Mouse (Mus musculus) embryo, embryonic 10.5 days (tissue): ENCODE results near the gene Bicra.

Source experiments
- DNase-seq: peaks from one replicate; pipeline ENCODE4 v3.0.0-alpha.2; 2015; ENCODE audit warnings: low spot score

Gene Bicra

GRCm38 (mm10) chr7:16014521-16015175 is 33.1 kb downstream of the Bicra start:
- DNase-seq: no peak

DNA sequence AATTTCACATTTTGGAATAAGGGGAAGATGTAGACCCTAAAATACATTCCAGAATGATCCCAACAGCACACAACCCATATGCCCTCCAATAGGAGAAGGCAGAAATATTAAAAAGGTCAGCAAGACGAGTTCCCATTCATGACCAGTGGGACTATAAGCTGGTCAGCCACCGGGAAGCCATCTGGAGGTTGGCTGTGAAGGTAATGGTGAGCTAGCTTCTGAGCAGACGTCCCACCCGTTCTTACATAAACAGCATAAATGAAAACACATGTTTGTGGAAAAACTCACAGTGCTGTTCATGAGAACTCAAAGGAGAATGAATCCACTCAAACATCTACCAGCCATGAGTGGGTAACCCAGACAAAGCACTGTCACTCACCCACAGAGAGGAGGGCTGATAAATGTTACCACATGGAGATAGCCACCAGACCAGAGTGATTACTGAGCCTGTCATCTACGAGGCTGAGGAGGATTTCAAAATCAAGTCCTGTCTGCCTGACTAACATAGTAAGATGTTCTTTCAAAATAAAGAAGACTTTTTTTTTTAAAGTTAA is 33.9 kb downstream of the Bicra start:
- no peak for DNase-seq

DNA sequence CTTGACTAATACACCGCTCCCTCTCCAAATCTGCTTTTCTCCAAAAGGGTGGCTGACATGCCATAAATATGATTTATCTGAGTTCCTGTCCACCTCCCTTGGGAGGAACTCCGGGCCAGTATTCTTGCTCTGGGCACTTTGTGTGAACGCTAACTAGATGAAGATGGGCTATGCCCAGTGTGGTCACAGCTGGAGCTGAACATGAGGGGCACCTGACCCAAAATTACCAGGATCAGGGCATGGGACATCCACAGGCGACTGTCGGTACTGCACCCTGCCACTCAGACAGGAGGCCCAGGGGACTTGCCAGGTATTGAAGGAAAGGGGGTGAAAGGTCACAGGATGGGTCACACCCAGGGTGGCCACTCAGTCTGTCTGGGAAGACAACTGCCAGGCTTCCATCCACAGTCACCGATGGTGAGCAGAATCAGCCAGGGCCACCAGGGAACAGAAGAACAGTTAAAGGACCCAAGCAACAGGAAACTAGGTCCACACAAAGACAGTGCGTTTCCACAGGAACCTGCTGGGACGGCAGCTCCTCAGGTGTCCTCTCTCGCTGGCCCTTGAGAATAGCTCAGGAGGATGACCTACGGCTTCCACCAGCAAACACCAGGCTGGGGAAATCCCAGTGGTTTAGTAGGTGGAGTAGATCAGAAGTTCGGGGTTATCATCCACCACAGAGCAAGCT is 35.0 kb downstream of the Bicra start:
- DNase-seq: peak; percentile 26

DNA sequence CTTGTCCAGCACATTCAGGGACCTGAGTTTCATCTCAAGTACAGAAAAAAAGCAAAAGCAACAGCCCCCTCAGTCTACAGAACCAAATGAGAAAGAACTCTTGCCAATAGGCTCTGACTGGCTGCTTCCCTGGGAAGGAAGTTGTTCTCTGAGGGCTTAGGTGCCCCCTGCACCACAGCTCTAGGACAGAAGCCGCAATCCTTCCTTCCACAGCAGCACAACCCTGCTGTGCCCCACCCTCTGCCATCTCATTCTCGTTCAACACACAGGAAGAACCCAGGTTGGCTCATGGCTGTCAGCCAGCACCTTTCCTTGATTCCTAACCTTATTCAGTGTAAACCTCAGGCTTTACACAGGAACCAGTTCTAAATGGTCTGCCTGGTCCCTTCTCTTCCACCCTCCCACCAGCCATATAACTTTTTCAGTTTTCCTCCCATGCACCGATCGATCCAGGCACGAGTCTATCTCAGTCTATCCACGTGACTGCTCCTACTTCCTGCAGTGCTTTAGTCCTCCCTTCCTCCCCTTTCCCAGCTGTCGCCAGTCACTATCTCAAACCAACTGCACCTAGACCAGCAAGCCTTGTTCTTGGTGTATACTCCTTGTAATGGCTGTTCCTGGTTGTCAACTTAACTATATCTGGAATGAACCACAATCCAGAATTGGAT is 36.2 kb downstream of the Bicra start:
- no peak for DNase-seq

DNA sequence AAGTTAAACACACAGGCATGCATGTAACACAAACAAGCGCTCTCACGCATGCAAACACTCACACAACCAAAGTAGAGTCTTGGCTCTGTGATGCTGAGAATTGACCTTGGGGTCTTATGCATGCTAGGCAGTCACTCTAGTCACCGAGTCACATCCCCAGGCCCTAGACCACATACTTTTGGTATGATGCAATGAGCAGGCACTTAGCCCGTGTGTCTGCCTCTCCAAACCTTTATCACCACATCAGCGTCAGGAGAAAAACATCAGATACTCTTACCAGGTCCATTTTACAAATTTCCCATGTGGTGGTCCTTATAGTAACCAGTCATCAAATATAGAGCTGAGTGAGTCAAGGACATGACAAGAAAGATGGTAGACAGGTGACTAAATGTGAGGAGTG is 37.1 kb downstream of the Bicra start:
- no peak for DNase-seq

DNA sequence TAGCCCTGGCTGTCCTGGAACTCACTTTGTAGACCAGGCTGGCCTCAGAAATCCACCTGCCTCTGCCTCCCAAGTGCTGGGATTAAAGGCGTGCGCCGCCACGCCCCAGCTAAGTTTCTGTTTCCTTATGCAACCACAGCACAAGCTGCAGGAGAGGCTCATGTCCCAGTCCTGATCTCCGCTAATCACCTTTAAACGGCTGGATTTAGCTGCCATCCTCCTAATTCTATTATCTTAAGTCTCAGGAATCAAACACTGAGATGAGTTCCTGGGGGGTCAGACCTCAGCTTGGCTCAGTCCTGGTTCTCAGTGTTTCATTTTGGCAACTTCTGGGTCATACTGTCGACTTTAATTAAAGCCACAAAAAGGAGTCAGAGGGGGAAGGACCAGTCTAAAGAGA is 38.1 kb downstream of the Bicra start:
- DNase-seq: no peak

- DNase-seq: no peak
Measured at GRCm38 (mm10) chr7:16005020-16005419, 42.7 kb downstream of the Bicra start.

- peak; percentile 18 for DNase-seq
Measured at GRCm38 (mm10) chr7:16004177-16004856, 43.4 kb downstream of the Bicra start.

- DNase-seq: no peak
Measured at GRCm38 (mm10) chr7:16003032-16003431, 44.7 kb downstream of the Bicra start.

- no peak for DNase-seq
Measured at GRCm38 (mm10) chr7:16002171-16002570, 45.5 kb downstream of the Bicra start.

DNA sequence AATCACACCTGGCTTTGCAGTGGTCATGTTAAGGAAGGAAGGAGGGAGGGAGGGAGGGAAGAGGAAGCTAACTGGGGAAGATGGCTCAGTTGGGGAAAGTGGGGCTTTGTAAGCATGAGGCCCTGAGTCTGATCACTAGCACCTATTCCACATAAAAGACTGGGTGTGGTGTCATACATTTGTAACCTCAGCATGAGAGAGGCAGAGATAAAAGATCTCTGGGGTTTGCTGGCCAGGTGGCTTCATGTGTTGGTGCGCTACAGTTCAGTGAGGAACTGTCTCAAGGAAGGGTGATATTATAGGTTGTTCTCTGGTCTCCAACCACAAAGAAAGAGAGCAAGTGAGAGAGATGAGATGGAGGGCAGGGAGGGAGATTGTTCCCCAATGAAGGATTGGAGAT is 46.0 kb downstream of the Bicra start:
- DNase-seq: no peak

- DNase-seq: no peak
Measured at GRCm38 (mm10) chr7:15993789-15994188, 53.9 kb downstream of the Bicra start.

GRCm38 (mm10) chr7:15993152-15993551 is 54.6 kb downstream of the Bicra start:
- no peak for DNase-seq

DNA sequence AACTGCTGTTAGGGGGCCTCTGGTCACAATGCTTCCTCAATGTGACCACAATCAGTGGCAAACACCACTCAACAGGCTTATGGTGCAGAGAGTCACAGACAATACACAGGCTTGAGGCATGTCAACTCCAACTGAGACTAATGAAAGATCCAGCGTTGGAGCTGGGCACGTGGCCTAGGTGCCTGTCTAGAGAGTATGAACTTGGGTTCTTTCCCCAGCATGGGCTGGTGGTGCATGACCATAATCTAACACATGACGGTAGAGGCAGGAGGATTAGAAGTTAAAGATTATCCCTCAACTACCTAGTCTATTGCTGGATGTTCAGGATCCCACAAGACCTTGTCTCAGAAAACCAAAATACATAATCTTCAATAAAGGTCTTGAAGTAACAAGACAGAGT is 56.0 kb downstream of the Bicra start:
- DNase-seq: no peak

DNA sequence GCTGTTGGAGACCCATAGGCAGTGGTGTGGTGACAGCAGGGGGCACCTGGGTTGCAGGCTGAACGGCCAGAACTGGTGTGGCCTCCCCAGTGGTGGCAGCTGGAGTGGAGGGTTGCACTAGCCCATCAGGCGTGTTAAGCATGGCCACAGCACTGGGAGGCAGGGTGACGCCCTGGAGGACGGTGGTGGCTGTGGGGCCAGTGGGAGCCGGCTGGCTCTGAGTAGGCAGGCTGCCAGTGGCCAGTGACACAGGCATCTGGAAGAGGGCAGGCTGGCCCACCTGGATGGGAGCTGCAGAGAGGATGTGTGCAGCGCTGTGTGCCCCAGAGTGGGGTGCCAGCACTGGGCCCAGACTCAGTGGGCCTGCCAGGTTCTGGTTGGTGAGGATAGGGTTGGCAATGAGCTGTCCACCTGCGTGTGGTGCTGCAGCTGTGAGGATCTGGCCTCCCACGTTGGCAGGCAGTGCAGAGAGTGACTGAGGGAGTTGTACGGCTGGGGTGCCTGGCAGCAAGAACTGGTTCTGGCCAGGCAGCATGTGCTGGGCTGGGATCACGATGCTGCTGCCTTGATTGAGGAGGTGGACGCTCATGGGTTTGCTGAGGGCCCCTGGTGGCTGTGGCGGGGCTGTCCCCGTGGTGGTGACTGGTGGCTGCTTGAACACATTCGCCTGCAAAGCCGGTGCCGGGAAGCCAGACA is 59.9 kb downstream of the Bicra start:
- no peak for DNase-seq

GRCm38 (mm10) chr7:15982729-15983407 is 64.9 kb downstream of the Bicra start:
- peak; percentile 64 for DNase-seq

GRCm38 (mm10) chr7:15981538-15981937 is 66.2 kb downstream of the Bicra start:
- no peak for DNase-seq

DNA sequence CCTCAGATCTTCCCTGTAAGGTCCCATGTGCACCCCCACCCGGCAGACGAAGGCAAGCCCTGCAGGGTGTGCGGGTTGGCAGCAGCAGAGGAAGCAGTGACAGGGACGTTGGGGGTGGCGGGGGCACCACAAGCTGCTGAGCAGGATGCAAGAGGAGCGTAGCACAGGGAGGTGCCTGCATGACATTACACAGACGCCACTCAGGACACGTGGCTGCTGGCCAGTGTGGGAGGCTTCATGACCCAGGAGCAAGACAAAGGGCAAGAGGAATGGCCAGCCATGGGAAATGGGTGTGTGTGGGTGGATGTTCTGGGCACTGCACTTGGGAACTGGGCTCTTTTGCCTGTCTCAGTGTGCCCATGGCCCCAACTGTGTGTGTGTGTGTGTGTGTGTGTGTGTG is 67.5 kb downstream of the Bicra start:
- DNase-seq: no peak

DNA sequence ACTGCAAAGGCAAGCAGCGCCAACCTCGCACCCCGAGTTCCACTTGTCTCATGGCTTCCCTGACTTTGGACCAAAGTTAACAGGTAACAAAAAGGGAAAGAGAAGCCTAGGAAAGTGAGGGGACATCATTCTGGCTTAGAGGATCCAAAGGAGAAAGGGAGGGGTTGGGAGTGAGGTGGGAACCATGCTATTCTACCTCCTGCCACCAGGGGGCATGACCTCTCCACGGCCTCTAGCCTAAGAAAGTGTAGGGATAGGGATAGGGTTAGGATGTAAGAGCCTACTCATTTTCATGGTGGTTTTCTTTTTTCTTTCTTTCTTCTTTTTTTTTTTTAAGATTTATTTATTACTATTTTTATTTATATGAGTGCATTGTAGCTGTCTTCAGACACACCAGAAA is 71.8 kb downstream of the Bicra start:
- peak; percentile 63 for DNase-seq

GRCm38 (mm10) chr7:15975451-15975850 is 72.3 kb downstream of the Bicra start:
- no peak for DNase-seq

GRCm38 (mm10) chr7:15974712-15975111 is 73.0 kb downstream of the Bicra start:
- peak; percentile 52 for DNase-seq
